Mouse (Mus musculus) ES-Bruce4 (cell line): Measurements from ENCODE around the gene Tpra1.

Source experiments
- CTCF ChIP-seq: IDR thresholded peaks from one replicate; pipeline ENCODE4 v1.8.1; 2011; ENCODE audit warnings: low read depth, low read length
- EP300 ChIP-seq: IDR thresholded peaks from 2 replicates; pipeline ENCODE4 v1.6.1; 2011; ENCODE audit warnings: low read depth, low read length; ENCODE audit not compliant: insufficient read depth
- POLR2A ChIP-seq: IDR thresholded peaks from one replicate; pipeline ENCODE4 v1.8.1; 2011; ENCODE audit warnings: low read length; ENCODE audit not compliant: insufficient read depth

- TF ChIP-seq CTCF (no peak), EP300 (no peak), POLR2A (no peak)
Measured at GRCm38 (mm10) chr6:88934132-88934531, 32.1 kb downstream of the Tpra1 start.
